Mouse (Mus musculus) myocyte (in vitro differentiated cells): ENCODE data around the gene Tmem150a. TPM values are rescaled to one million over a fixed set of nuclear protein-coding genes. Genes with fewer than 3 reads are reported as not detected.
A peak's percentile ranks its signal among the peaks of the same experiment; 100 is the strongest.

ENCODE experiments used
- H3K27me3 ChIP-seq: one replicate; pipeline ENCODE4 v1.6.1; 2011; ENCODE audit not compliant: control insufficient read depth, insufficient read depth, insufficient read length
- H3K36me3 ChIP-seq: one replicate; pipeline ENCODE4 v1.6.1; 2011; ENCODE audit not compliant: control insufficient read depth, insufficient read depth
- H3K4me2 ChIP-seq: one replicate; pipeline ENCODE4 v1.6.1; 2011; ENCODE audit warnings: low read depth, control low read depth
- H3K4me3 ChIP-seq: one replicate; pipeline ENCODE4 v1.5.1; 2011; ENCODE audit warnings: mild to moderate bottlenecking, control low read depth, moderate library complexity
- H3K79me2 ChIP-seq: one replicate; pipeline ENCODE4 v1.6.1; 2011; ENCODE audit not compliant: control insufficient read depth, insufficient read depth
- H3ac ChIP-seq: one replicate; pipeline ENCODE4 v1.6.1; 2011; ENCODE audit not compliant: control insufficient read depth, insufficient read length
- CEBPB ChIP-seq: IDR thresholded peaks from 2 replicates; pipeline ENCODE4 v1.6.1; 2011; ENCODE audit warnings: mild to moderate bottlenecking, moderate library complexity; ENCODE audit not compliant: poor library complexity, insufficient read depth, severe bottlenecking
- E2F4 ChIP-seq: IDR thresholded peaks from one replicate; pipeline ENCODE4 v1.6.1; 2011; ENCODE audit warnings: mild to moderate bottlenecking, control low read depth, moderate library complexity; ENCODE audit not compliant: insufficient read depth
- MAX ChIP-seq: IDR thresholded peaks from one replicate; pipeline ENCODE4 v1.6.1; 2011; ENCODE audit warnings: low read depth, mild to moderate bottlenecking, control low read depth
- MYOD1 ChIP-seq, 3 experiments: IDR thresholded peaks; one replicate each; pipeline ENCODE4 v1.6.1; 2011; ENCODE audit warnings: control low read depth in 2 of 3, low read depth in 2 of 3, mild to moderate bottlenecking in 2 of 3, moderate library complexity in 1 of 3; ENCODE audit not compliant: insufficient read length in 2 of 3, control insufficient read depth in 1 of 3
- MYOG ChIP-seq, 3 experiments: IDR thresholded peaks; one replicate each; pipeline ENCODE4 v1.6.1; 2011; ENCODE audit warnings: control low read depth in 2 of 3, low read depth in 2 of 3, mild to moderate bottlenecking in 2 of 3; ENCODE audit not compliant: insufficient read length in 2 of 3, control insufficient read depth in 1 of 3, insufficient read depth in 1 of 3
- POLR2A ChIP-seq: IDR thresholded peaks from one replicate; pipeline ENCODE4 v1.6.1; 2011; ENCODE audit warnings: low read depth, mild to moderate bottlenecking, control low read depth, moderate library complexity; ENCODE audit not compliant: insufficient read length
- POLR2AphosphoS2 ChIP-seq: IDR thresholded peaks from one replicate; pipeline ENCODE4 v1.6.1; 2011; ENCODE audit warnings: low read depth, control low read depth; ENCODE audit not compliant: insufficient read length
- REST ChIP-seq: IDR thresholded peaks from one replicate; pipeline ENCODE4 v1.6.1; 2011; ENCODE audit warnings: mild to moderate bottlenecking, control low read depth, moderate library complexity; ENCODE audit not compliant: insufficient read depth, insufficient read length
- SRF ChIP-seq: IDR thresholded peaks from one replicate; pipeline ENCODE4 v1.6.1; 2011; ENCODE audit warnings: low read depth; ENCODE audit not compliant: control insufficient read depth, insufficient read length
- TCF12 ChIP-seq: IDR thresholded peaks from one replicate; pipeline ENCODE4 v1.6.1; 2011; ENCODE audit warnings: mild to moderate bottlenecking, control low read depth; ENCODE audit not compliant: poor library complexity, insufficient read depth, severe bottlenecking
- TCF3 ChIP-seq: IDR thresholded peaks from one replicate; pipeline ENCODE4 v1.6.1; 2011; ENCODE audit warnings: low read depth, control low read depth; ENCODE audit not compliant: insufficient read length
- USF1 ChIP-seq: IDR thresholded peaks from one replicate; pipeline ENCODE4 v1.6.1; 2011; ENCODE audit warnings: low read depth, mild to moderate bottlenecking, control low read depth, moderate library complexity
- polyA plus RNA-seq: library from polyadenylated mRNA; unstranded; fragments of >200 nt; fragmentation: generic; extraction: Trizol; gene quantifications from one replicate; pipeline ENCODE4 v1.2.1, GENCODE M21; 2012; ENCODE audit warnings: missing spikeins

Gene Tmem150a
- polyA plus RNA-seq, 1 experiment, result 26.7 TPM

- peak overlapping the region; percentile 79 for H3K4me2 ChIP-seq
- H3ac ChIP-seq, result no peak overlapping the region
- H3K27me3 ChIP-seq, result no peaks in the 10 kb centered on the region
- peaks cover 3% of the 10 kb centered on the region for H3K36me3 ChIP-seq
- H3K4me3 ChIP-seq, result peak overlapping the region; percentile 80
- TF ChIP-seq CEBPB (no peak), MYOG (IDR thresholded peaks at IDR 0.05; ENCODE audit: control insufficient read depth in 1 of 3, insufficient read depth in 1 of 3, insufficient read length in 2 of 3, low read depth in 2 of 3) (no peak), REST (no peak), POLR2A (no peak), MYOD1 (IDR thresholded peaks at IDR 0.05; ENCODE audit: control insufficient read depth in 1 of 3, insufficient read length in 2 of 3, low read depth in 2 of 3) (no peak)
- no peaks in the 10 kb centered on the region for H3K79me2 ChIP-seq
These were observed 33.6 kb downstream of the Tmem150a start for GRCm38 (mm10) chr6:72388791-72389329.

GRCm38 (mm10) chr6:72389471-72389940, 34.3 kb downstream of the Tmem150a start:
- Histone ChIP-seq H3K36me3 (peaks cover 3% of the 10 kb centered on the region), H3K27me3 (no peaks in the 10 kb centered on the region), H3K4me2 (peak overlapping the region; percentile 79), H3K79me2 (no peaks in the 10 kb centered on the region), H3K4me3 (peak overlapping the region; percentile 80), H3ac (peak overlapping the region; percentile 32)
- TF ChIP-seq TCF3 (no peak), REST (no peak), MYOD1 (IDR thresholded peaks at IDR 0.05; ENCODE audit: control insufficient read depth in 1 of 3, insufficient read length in 2 of 3, low read depth in 2 of 3) (peak in 1 of 3 experiments; percentile 55)

- Histone ChIP-seq H3K4me3 (peak within 1 kb of the TSS; percentile 80), H3ac (peak within 1 kb of the TSS; percentile 32), H3K79me2 (no peaks in the 10 kb centered on the region), H3K4me2 (peak within 1 kb of the TSS; percentile 79), H3K27me3 (no peaks in the 10 kb centered on the region), H3K36me3 (peaks cover 3% of the 10 kb centered on the region)
- no peak for TF ChIP-seq TCF3
- TF ChIP-seq MYOD1 (IDR thresholded peaks at IDR 0.05; ENCODE audit: control insufficient read depth in 1 of 3, insufficient read length in 2 of 3, low read depth in 2 of 3), result peak in 2 of 3 experiments; percentile 16 to 56
- TF ChIP-seq POLR2AphosphoS2, result peak; percentile 27
- TF ChIP-seq REST, result no peak
- TF ChIP-seq POLR2A, result peak; percentile 39
- TF ChIP-seq USF1, result no peak
- TF ChIP-seq TCF12, result no peak
- TF ChIP-seq MAX, result no peak
- no peak for TF ChIP-seq SRF
- no peak for TF ChIP-seq E2F4
- peak; percentile 22; the same call in 1 of the 2 replicates for TF ChIP-seq CEBPB
- peak in 1 of 3 experiments; percentile 76 for TF ChIP-seq MYOG (IDR thresholded peaks at IDR 0.05; ENCODE audit: control insufficient read depth in 1 of 3, insufficient read depth in 1 of 3, insufficient read length in 2 of 3, low read depth in 2 of 3)
These were observed 34.9 kb downstream of the Tmem150a start, which contains the start of gene Vamp8 for GRCm38 (mm10) chr6:72389941-72390771. Gene Vamp8, minus strand, starts transcription at chr6:72390703.

- H3K27me3 ChIP-seq, result no peaks in the 10 kb centered on the region
- H3K36me3 ChIP-seq, result peaks cover 3% of the 10 kb centered on the region
- peak overlapping the region; percentile 79 for H3K4me2 ChIP-seq
- TF ChIP-seq CEBPB, result no peak
- no peak for TF ChIP-seq MAX
- no peak for TF ChIP-seq TCF12
- no peak for TF ChIP-seq TCF3
- no peak for TF ChIP-seq MYOG (IDR thresholded peaks at IDR 0.05; ENCODE audit: control insufficient read depth in 1 of 3, insufficient read depth in 1 of 3, insufficient read length in 2 of 3, low read depth in 2 of 3)
- TF ChIP-seq USF1, result no peak
- TF ChIP-seq MYOD1 (IDR thresholded peaks at IDR 0.05; ENCODE audit: control insufficient read depth in 1 of 3, insufficient read length in 2 of 3, low read depth in 2 of 3), result no peak
- TF ChIP-seq REST, result no peak
- no peak for TF ChIP-seq POLR2AphosphoS2
- no peak for TF ChIP-seq E2F4
- TF ChIP-seq POLR2A, result no peak
- TF ChIP-seq SRF, result no peak
- H3K79me2 ChIP-seq, result no peaks in the 10 kb centered on the region
- peak overlapping the region; percentile 80 for H3K4me3 ChIP-seq
- H3ac ChIP-seq, result peak overlapping the region; percentile 32
These were observed 35.7 kb downstream of the Tmem150a start for GRCm38 (mm10) chr6:72390795-72391521.

- H3ac ChIP-seq, result no peak overlapping the region
- TF ChIP-seq MAX (no peak), USF1 (no peak), REST (no peak), E2F4 (no peak), TCF12 (no peak), MYOG (IDR thresholded peaks at IDR 0.05; ENCODE audit: control insufficient read depth in 1 of 3, insufficient read depth in 1 of 3, insufficient read length in 2 of 3, low read depth in 2 of 3) (no peak)
- H3K36me3 ChIP-seq, result peaks cover 3% of the 10 kb centered on the region
- H3K27me3 ChIP-seq, result no peaks in the 10 kb centered on the region
- no peak overlapping the region for H3K4me2 ChIP-seq
- no peaks in the 10 kb centered on the region for H3K79me2 ChIP-seq
- H3K4me3 ChIP-seq, result no peak overlapping the region
These were observed 37.1 kb downstream of the Tmem150a start for GRCm38 (mm10) chr6:72392341-72392740.
